23 mouse cellular contexts compared by ENCODE assay signal in the genomic region with DNA sequence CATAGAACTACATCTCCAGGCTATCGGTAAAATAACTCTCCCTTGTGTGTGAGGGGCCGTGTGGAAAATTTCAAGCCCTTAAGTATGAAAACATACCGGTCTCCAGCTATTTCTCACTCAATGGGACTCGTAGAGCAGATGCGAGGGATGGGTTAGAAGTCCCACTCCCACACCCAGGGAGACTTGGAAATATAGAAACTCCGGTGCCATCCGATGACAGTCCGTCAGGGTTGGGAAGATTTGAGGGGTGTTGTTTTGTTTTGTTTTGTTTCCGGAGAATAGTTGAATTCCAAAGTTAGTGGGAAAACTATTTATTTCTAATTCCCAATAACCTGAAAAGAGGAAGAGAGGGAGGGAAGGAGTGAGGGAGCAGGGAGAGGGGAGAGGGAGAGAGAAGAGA. TPM values are rescaled to one million over a fixed set of nuclear protein-coding genes. Genes with fewer than 3 reads are reported as not detected.
DNase-seq lines count a peak whose midpoint lies in the region; ATAC-seq lines count a peak whose summit lies in the region.
"Had no signal": no experiment of that assay in that cellular context is flagged by ENCODE, and none has a peak within 500 bp of the region (broad histone marks: within the 10 kb centered on the region; RNA-seq: fewer than 3 reads in every experiment).

No protein-coding gene starts in this region.

- peak; percentile 49 for DNase-seq in embryo, embryonic 10.5 days (ENCODE audit: low spot score)
- DNase-seq in embryo, embryonic 10 days (ENCODE audit: low spot score): no peak
- peak; percentile 32 for DNase-seq in limb, embryonic 11.5 days (ENCODE audit: low spot score)
- no peak for DNase-seq in limb, embryonic 10.5 days (ENCODE audit: low spot score)
- DNase-seq in retina, embryonic 14.5 days (ENCODE audit: low spot score): peak; percentile 21
- DNase-seq in retina, postnatal 1 day: no peak
- DNase-seq in midbrain, embryonic 14.5 days: no peak
- no peak for DNase-seq in right cerebral cortex, postnatal 4 days
- DNase-seq: adrenal gland, adult 8-10 months; adrenal gland, postnatal 36 days; B cell, adult 2 months; cerebellum, adult 11 months; cerebellum, adult 8-10 months; cerebellum, postnatal 25 days; heart, adult 18-20 months; heart, postnatal 14 days had no signal

- no peak for ATAC-seq in limb, embryonic 11.5 days (ENCODE audit: insufficient number of reproducible peaks, low FRiP score, low TSS enrichment, low read depth)
- no peak for ATAC-seq in midbrain, embryonic 14.5 days (ENCODE audit: low FRiP score, low TSS enrichment)
- ATAC-seq: CD4-positive, CD25-positive, alpha-beta regulatory T cell, adult 4 months; hindbrain, embryonic 16.5 days had no signal

- no peak overlapping the region for H3K9ac ChIP-seq in limb, embryonic 11.5 days (ENCODE audit: low read length)
- H3K9ac ChIP-seq in midbrain, embryonic 14.5 days (replicated peaks; ENCODE audit: low read length): no peak overlapping the region

- H3K4me1 ChIP-seq in limb, embryonic 11.5 days (ENCODE audit: control insufficient read depth, insufficient read depth, low read length): no peaks in the 10 kb centered on the region; the same call in none of the 2 replicates
- peaks cover 41% of the 10 kb centered on the region for H3K4me1 ChIP-seq in limb, embryonic 10.5 days
- H3K4me1 ChIP-seq in midbrain, embryonic 14.5 days (ENCODE audit: control insufficient read depth, insufficient read depth, low read length): peaks cover 21% of the 10 kb centered on the region; the same call in 1 of the 2 replicates

- H3K27me3 ChIP-seq in limb, embryonic 11.5 days (ENCODE audit: control insufficient read depth, insufficient read depth, low read length): peaks cover 86% of the 10 kb centered on the region
- H3K27me3 ChIP-seq in limb, embryonic 10.5 days (ENCODE audit: low read depth, poor library complexity, severe bottlenecking): peaks cover 100% of the 10 kb centered on the region
- H3K27me3 ChIP-seq in midbrain, embryonic 14.5 days (ENCODE audit: control insufficient read depth, insufficient read depth, low read length): peaks cover 86% of the 10 kb centered on the region

- no peak overlapping the region for H3K4me2 ChIP-seq in limb, embryonic 11.5 days (ENCODE audit: low read depth, severe bottlenecking)
- peak overlapping the region; percentile 7; the same call in 1 of the 2 replicates for H3K4me2 ChIP-seq in midbrain, embryonic 14.5 days (ENCODE audit: low read length)

- no peaks in the 10 kb centered on the region for H3K36me3 ChIP-seq in limb, embryonic 11.5 days (ENCODE audit: control insufficient read depth, insufficient read depth, low read length)
- H3K36me3 ChIP-seq in limb, embryonic 10.5 days: no peaks in the 10 kb centered on the region
- H3K36me3 ChIP-seq in midbrain, embryonic 14.5 days (ENCODE audit: control insufficient read depth, insufficient read depth, low read length): no peaks in the 10 kb centered on the region
- H3K36me3 ChIP-seq: G1E; heart, embryonic 10.5 days had no signal

- no peaks in the 10 kb centered on the region for H3K9me3 ChIP-seq in limb, embryonic 11.5 days (ENCODE audit: control insufficient read depth, low read length)
- H3K9me3 ChIP-seq in limb, embryonic 10.5 days (replicated peaks): no peaks in the 10 kb centered on the region
- H3K9me3 ChIP-seq in midbrain, embryonic 14.5 days (ENCODE audit: control insufficient read depth, low read length): no peaks in the 10 kb centered on the region
- H3K9me3 ChIP-seq: heart, embryonic 10.5 days had no signal

- no peak overlapping the region for H3K27ac ChIP-seq in limb, embryonic 11.5 days (replicated peaks; ENCODE audit: low read depth, low read length)
- H3K27ac ChIP-seq in limb, embryonic 10.5 days: no peak overlapping the region
- no peak overlapping the region for H3K27ac ChIP-seq in midbrain, embryonic 14.5 days (replicated peaks; ENCODE audit: low read depth, low read length)
- H3K27ac ChIP-seq: heart, embryonic 10.5 days had no signal

- H3K4me3 ChIP-seq in limb, embryonic 11.5 days (ENCODE audit: low read depth, low read length): no peak overlapping the region
- H3K4me3 ChIP-seq in limb, embryonic 10.5 days: no peak overlapping the region
- H3K4me3 ChIP-seq in midbrain, embryonic 14.5 days (replicated peaks; ENCODE audit: low read depth, low read length): no peak overlapping the region
- H3K4me3 ChIP-seq: heart, embryonic 10.5 days had no signal

- WGBS in limb, embryonic 11.5 days: 1% methylated on average over 9 of the region's 9 CpGs
- WGBS in limb, embryonic 10.5 days: under 1% methylated on average over 9 of the region's 9 CpGs
- WGBS in midbrain, embryonic 14.5 days: under 1% methylated on average over 9 of the region's 9 CpGs

RNA-seq across cellular contexts. Expression of a gene that starts 0.6 kb away (rescaled TPM):
- polyA plus RNA-seq in limb, embryonic 11.5 days (2014; fragmentation: Nextera tagmentation; extraction: Ambion mirVana): not detected in 2 replicates
- not detected in 2 replicates for polyA plus RNA-seq in limb, embryonic 10.5 days (2016; fragmentation: Nextera tagmentation; extraction: Ambion mirVana)
- polyA plus RNA-seq in midbrain, embryonic 14.5 days (2014; fragmentation: Nextera tagmentation; extraction: Ambion mirVana): 14.0 and 52.8 TPM in 2 replicates
- polyA plus RNA-seq: CD4-positive, CD25-positive, alpha-beta regulatory T cell, adult 4 months; cortical plate, adult 2 months; G1E; heart, embryonic 14.5 days; intestine, embryonic 14.5 days had no signal

Comparison
In these comparisons a context has a peak if more than half of its experiments do, and no peak if none do; other contexts are left out.
1. DNase-seq: peak in embryo, embryonic 10.5 days (single experiment), limb, embryonic 11.5 days (single experiment) and retina, embryonic 14.5 days (single experiment); none in embryo, embryonic 10 days (single experiment), limb, embryonic 10.5 days (single experiment), retina, postnatal 1 day (single experiment), midbrain, embryonic 14.5 days (single experiment) and right cerebral cortex, postnatal 4 days (single experiment).
2. RNA of a gene that starts 0.6 kb away (polyA plus RNA-seq): 14.0 to 52.8 TPM in midbrain, embryonic 14.5 days; not detected in limb, embryonic 11.5 days and not detected in limb, embryonic 10.5 days; every median in the first group is over 10 times any median in the second.